Mouse (Mus musculus) liver, postnatal 0 days (tissue): ENCODE data around the gene Rdh5.

Experiments
- CTCF ChIP-seq: sonication (generic); IDR thresholded peaks from 2 replicates; pipeline ENCODE4 v1.5.1; 2016; ENCODE audit warnings: antibody characterized with exemption, low read depth
- EP300 ChIP-seq: IDR thresholded peaks from 2 replicates; pipeline ENCODE4 v1.6.1; 2016; ENCODE audit warnings: antibody characterized with exemption, low read depth, mild to moderate bottlenecking

DNA sequence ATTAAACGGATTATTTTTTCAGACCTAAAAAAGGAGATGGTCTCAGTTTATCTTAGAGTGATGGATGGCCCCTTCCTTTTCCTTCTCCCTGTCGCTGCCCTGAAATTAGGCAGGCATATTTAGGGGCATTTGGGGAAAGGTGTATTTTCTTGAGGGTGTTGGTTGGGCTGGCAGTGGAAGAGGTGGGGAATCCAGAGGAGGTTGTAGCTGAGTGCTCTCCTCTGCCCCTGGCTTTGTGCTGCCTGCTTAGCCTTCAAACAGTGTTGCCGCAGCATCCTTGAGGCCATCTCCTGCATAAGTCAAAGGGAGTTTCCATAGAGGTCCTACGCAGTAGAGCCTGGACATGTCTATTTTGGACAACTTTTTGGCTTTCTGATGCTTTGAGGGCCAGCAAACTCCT lies 9.9 kb downstream of the Rdh5 start:
- TF ChIP-seq CTCF = no peak
- TF ChIP-seq EP300 = no peak
